Comparison of ENCODE assay signal across 8 mouse cellular contexts in genomic region chr12:101015926-101016325, GRCm38 (mm10). TPM values are rescaled to one million over a fixed set of nuclear protein-coding genes. Genes with fewer than 3 reads are reported as not detected.
DNase-seq lines count a peak whose midpoint lies in the region; ATAC-seq lines count a peak whose summit lies in the region.

No protein-coding gene starts in this region.

- ATAC-seq in erythroid progenitor cell, adult 5-6 weeks (replicated peaks; ENCODE audit: low FRiP score, poor library complexity, severe bottlenecking): no peak
- ATAC-seq in erythroblast, adult 5-6 weeks (replicated peaks; ENCODE audit: low FRiP score, poor library complexity, severe bottlenecking): no peak

- DNase-seq in kidney, adult 9 months: peak; percentile 36
- DNase-seq in kidney, adult 11 months: no peak
- DNase-seq in c-Kit-positive CD71-negative TER-119-negative erythroid progenitor cells, embryonic 14.5 days (ENCODE audit: low read depth): peak; percentile 46
- peak; percentile 65 for DNase-seq in kidney, postnatal 14 days
- DNase-seq in natural killer cell, adult 2 months (ENCODE audit: low spot score in 2 of 2): peak; percentile 74 to 76
- DNase-seq in cerebellum, adult 18-20 months: no peak

RNA-seq across cellular contexts. Expression of gene Ccdc88c, which starts 12.9 kb away (rescaled TPM):
- 96.4 and 130 TPM in 2 replicates for total RNA-seq in erythroid progenitor cell, adult 5-6 weeks (2015; ENCODE audit: low replicate concordance)
- 189 and 234 TPM in 2 replicates for total RNA-seq in erythroid progenitor cell, adult 5-6 weeks (2017; ENCODE audit: low replicate concordance)
- total RNA-seq in erythroblast, adult 5-6 weeks (2015; ENCODE audit: low replicate concordance): 56.1 and 68.1 TPM in 2 replicates
- 180 TPM in 2 replicates for total RNA-seq in erythroblast, adult 5-6 weeks (2017; ENCODE audit: low replicate concordance)

Comparison
In these comparisons a context has a peak if more than half of its experiments do, and no peak if none do; other contexts are left out.
1. DNase-seq: peak in kidney, adult 9 months (single experiment), c-Kit-positive CD71-negative TER-119-negative erythroid progenitor cells, embryonic 14.5 days (single experiment), kidney, postnatal 14 days (single experiment) and natural killer cell, adult 2 months (2 of 2); none in kidney, adult 11 months (single experiment) and cerebellum, adult 18-20 months (0 of 2).